Mouse (Mus musculus) limb, embryonic 10.5 days (tissue): ENCODE results near the gene Gm10282. TPM values are rescaled to one million over a fixed set of nuclear protein-coding genes. Genes with fewer than 3 reads are reported as not detected.

Experiments
- DNase-seq: peaks from one replicate; pipeline ENCODE4 v3.0.0-alpha.2; 2017; ENCODE audit warnings: low spot score
- H3K27ac ChIP-seq: fragments of 300-500 bp; sonication (generic); 2 replicates; pipeline ENCODE4 v1.5.1; 2016; ENCODE audit warnings: mild to moderate bottlenecking
- H3K27me3 ChIP-seq: fragments of 300-500 bp; sonication (generic); 2 replicates; pipeline ENCODE4 v1.6.1; 2016; ENCODE audit warnings: low read depth, mild to moderate bottlenecking; ENCODE audit not compliant: poor library complexity, severe bottlenecking
- H3K36me3 ChIP-seq: fragments of 300-500 bp; sonication (generic); 2 replicates; pipeline ENCODE4 v1.6.1; 2016; ENCODE audit warnings: mild to moderate bottlenecking, moderate library complexity
- H3K4me1 ChIP-seq: fragments of 300-500 bp; sonication (generic); 2 replicates; pipeline ENCODE4 v1.6.1; 2016
- H3K4me3 ChIP-seq: fragments of 300-500 bp; sonication (generic); 2 replicates; pipeline ENCODE4 v1.5.1; 2016; ENCODE audit warnings: mild to moderate bottlenecking, moderate library complexity
- H3K9me3 ChIP-seq: fragments of 300-500 bp; sonication (generic); replicated peaks from 2 replicates; pipeline ENCODE4 v1.6.1; 2016; ENCODE audit warnings: mild to moderate bottlenecking
- WGBS: fragments of 180-500 bp; shearing (Covaris S2); methylation state at CpG from one replicate; pipeline ENCODE4 v1.1.7; 2016; 5-methylcytosine and 5-hydroxymethylcytosine counted together
- polyA plus RNA-seq: library from polyadenylated mRNA; unstranded; fragments of >200 nt; fragmentation: Nextera tagmentation; extraction: Ambion mirVana; gene quantifications from 2 replicates; pipeline ENCODE4 v1.2.1, GENCODE M21; 2016

Gm10282 gene
- polyA plus RNA-seq = 25.6 and 29.2 TPM in 2 replicates

DNA sequence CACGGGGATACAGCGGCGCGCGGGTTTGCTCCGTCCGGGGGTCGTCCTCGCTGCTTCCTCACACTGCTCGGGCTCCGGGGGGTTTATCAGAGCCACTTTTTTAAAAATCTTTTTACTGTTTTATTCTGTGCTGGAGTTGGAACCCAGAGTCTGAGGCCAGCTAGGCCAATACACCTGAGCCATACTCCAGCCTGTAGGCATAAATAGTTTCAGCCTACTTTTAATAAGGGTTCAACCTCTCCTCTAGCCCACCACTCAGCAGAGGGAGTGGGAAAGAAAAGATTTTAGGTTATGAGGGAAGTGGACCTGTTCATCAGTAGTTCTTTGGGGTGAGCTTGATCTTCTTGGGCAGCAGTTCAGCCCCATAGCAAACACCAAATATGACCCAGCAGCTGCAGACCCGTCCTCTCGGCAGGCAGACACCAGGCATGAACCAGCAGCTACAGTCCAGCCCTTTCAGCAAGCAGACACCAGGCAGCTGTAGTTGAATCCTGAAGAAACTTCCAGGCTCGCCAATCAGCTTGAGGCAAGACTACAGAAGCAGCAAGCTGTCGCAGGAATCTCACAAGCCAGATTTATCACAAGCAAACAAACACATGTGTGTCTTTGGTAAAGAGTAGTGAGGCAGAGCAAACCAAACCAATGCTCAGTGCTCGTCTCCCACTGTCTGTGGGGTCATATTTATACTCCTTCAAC lies at the start of gene Gm10282:
Gene Gm10282 (minus strand): TSS at position 51 of the 696 bp plus-strand sequence.
- 75% methylated on average over 16 of the region's 16 CpGs for WGBS
- H3K9me3 ChIP-seq = no peaks in the 10 kb centered on the region

DNA sequence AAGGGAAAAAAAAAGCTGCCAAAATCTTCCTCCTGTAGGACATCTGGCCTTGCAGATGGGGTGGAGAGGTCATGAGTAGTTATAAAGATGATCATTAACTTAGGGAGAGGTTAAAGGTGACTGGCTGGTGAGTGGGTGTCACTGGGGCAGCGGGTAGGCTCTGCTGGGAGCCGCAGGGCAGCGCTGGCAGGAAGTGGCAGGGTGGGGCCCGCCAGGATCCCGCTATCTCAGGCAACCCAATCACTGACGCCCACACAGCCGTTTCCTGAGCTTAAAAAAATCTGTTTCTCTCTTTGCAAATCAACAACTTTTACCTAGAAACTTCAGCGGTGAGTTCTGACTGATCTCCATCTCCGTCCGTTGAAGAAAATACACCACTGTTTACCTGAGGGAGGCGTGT lies 49.2 kb upstream of the Gm10282 start:
- no peaks in the 10 kb centered on the region for H3K27me3 ChIP-seq
- no peak overlapping the region for H3K4me3 ChIP-seq
- H3K27ac ChIP-seq = no peak overlapping the region
- H3K36me3 ChIP-seq = peaks cover 77% of the 10 kb centered on the region
- DNase-seq = no peak
- H3K9me3 ChIP-seq = no peaks in the 10 kb centered on the region
- H3K4me1 ChIP-seq = peaks cover 9% of the 10 kb centered on the region
- WGBS = 75% methylated on average over 11 of the region's 11 CpGs

More for the DNA sequence above, at the start of gene Gm10282:
- Histone ChIP-seq H3K27ac (no peak within 1 kb of the TSS), H3K36me3 (no peaks in the 10 kb centered on the region), H3K4me1 (no peaks in the 10 kb centered on the region), H3K27me3 (no peaks in the 10 kb centered on the region), H3K4me3 (no peak within 1 kb of the TSS)
- no peak for DNase-seq

DNA sequence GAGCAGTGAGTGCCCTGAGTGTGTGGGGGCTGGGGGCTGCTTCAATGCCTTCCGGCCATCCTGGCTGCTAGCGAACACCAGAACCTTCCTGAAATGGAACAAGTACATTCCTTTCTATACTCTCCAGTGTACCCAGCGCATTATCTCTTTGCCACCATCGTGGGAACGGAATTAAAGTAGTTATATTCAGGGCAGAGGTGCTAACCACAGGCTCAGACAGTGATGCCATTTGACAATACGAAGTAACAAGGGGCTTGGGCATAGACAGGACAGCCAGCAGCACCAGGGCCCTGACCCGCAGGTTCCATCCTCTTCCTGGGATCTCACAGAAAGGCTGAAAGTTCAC lies 48.6 kb upstream of the Gm10282 start:
- H3K27me3 ChIP-seq = no peaks in the 10 kb centered on the region
- no peak for DNase-seq
- H3K27ac ChIP-seq = no peak overlapping the region
- 91% methylated on average over 7 of the region's 7 CpGs for WGBS
- no peaks in the 10 kb centered on the region for H3K9me3 ChIP-seq
- H3K36me3 ChIP-seq = peaks cover 75% of the 10 kb centered on the region
- H3K4me1 ChIP-seq = peaks cover 9% of the 10 kb centered on the region
- no peak overlapping the region for H3K4me3 ChIP-seq

DNA sequence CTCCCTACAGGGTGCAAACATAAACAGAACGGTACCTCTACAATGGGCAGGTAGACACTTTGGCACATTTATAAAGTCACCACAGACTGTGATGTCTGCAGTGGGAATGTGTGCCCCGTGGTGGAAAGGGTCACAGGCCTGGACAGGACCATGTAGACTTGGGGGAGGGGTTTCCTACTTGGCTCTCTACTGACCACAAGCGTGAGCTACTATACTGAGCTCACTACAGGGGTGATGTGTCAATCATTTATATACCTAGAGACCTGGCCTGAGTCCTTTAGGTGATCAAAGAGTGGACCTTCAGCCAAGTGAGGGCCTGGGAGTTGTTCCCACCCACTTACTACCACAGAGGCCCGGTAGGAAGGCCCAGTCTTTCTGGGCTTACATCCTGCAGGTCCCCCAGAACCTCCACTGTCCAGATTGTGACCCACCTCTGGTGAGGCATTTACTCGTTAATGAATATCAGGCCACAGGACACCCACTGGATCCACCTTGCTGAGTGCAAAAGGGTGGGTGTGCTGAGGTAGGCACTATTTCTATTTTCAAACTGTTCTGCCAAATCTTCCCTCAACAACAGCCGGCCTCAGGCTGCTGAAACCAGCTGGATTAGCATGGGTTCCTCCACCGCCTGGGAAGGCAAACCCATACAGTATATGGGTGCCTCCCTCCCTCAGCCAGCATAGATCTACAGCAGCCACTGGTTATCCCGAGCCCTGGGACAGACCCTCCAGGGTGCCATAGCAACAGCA lies 48.1 kb upstream of the Gm10282 start:
- H3K36me3 ChIP-seq = peaks cover 75% of the 10 kb centered on the region
- no peak overlapping the region for H3K27ac ChIP-seq

DNA sequence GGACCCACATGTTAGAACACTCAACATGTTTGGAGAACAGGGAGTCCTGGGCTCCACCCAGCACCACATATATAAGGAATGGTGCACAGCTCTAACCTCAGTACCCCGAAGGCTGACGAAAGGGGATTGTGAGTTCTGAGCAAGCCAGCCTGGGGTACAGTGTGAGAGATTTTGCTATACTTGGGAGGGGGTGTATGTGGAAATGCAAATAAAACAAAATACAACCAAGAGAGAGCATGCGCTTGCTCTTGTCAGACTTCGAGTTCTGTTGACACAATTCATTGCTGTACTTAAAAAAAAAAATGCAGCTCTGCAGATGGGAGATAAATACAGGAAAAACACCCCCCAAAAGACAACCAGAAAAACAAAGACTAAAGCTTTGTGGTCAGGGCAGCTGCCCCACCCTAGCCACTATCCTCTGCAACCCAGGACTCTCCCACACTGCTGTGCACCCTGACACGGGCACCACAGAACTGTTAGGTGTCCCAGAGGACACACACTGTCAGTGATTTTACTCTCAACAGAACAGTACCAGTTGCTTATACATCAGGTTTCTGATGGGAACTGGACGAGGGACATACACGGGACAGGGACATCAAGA lies 46.4 kb upstream of the Gm10282 start:
- DNase-seq = no peak
- WGBS = 91% methylated on average over 7 of the region's 7 CpGs
- no peaks in the 10 kb centered on the region for H3K9me3 ChIP-seq
- H3K4me1 ChIP-seq = peaks cover 9% of the 10 kb centered on the region
- no peak overlapping the region for H3K27ac ChIP-seq
- H3K4me3 ChIP-seq = no peak overlapping the region
- H3K36me3 ChIP-seq = peaks cover 73% of the 10 kb centered on the region
- H3K27me3 ChIP-seq = no peaks in the 10 kb centered on the region

More for the DNA sequence above, 48.1 kb upstream of the Gm10282 start:
- no peaks in the 10 kb centered on the region for H3K9me3 ChIP-seq
- H3K27me3 ChIP-seq = no peaks in the 10 kb centered on the region
- DNase-seq = no peak
- H3K4me1 ChIP-seq = peaks cover 9% of the 10 kb centered on the region
- 88% methylated on average over 8 of the region's 8 CpGs for WGBS
- H3K4me3 ChIP-seq = no peak overlapping the region

DNA sequence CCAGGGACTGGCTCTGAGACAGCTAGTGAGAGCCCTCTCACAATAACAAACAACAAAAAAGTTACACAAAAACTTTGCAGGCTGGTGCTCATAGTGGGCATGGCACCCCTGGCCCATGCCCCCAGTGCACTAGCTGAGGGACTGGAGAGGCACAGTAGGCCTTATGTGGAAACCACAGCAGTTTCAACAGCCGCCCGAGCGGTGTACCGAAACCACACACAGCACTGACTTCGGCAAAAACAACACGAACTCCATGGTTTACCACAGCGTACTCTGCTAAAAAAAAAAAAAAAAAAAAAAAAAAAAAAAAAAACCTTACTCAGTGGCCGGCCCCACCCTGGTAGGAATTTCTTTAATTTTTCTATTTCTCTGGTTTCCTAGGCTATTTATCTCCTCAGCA lies 45.7 kb upstream of the Gm10282 start:
- H3K27me3 ChIP-seq = no peaks in the 10 kb centered on the region
- H3K9me3 ChIP-seq = no peaks in the 10 kb centered on the region
- H3K27ac ChIP-seq = no peak overlapping the region
- no peak overlapping the region for H3K4me3 ChIP-seq
- 96% methylated on average over 8 of the region's 8 CpGs for WGBS
- DNase-seq = no peak
- peaks cover 73% of the 10 kb centered on the region for H3K36me3 ChIP-seq
- peaks cover 9% of the 10 kb centered on the region for H3K4me1 ChIP-seq

DNA sequence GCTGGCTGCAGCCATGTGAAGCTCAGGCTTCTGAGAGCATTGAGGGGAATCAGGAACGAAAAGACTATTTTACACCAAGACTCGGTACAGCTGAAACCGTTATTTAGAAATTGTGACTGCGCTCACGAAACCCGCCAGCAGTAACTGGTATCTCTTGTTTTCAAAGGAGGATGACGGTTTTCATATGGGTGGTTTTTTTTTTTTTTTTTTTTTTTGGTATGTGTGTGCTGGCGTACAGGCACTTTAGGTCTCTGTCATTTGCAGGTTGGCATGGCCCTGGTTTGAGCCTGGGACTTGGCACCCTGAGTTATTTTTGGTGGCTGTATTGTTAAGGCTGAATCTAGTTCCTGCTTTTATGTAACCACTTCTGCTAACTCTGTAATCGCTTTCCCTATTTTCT lies 44.8 kb upstream of the Gm10282 start:
- DNase-seq = no peak
- H3K9me3 ChIP-seq = no peaks in the 10 kb centered on the region
- peaks cover 73% of the 10 kb centered on the region for H3K36me3 ChIP-seq
- H3K27ac ChIP-seq = no peak overlapping the region
- peaks cover 3% of the 10 kb centered on the region for H3K4me1 ChIP-seq
- WGBS = 95% methylated on average over 9 of the region's 9 CpGs
- H3K27me3 ChIP-seq = no peaks in the 10 kb centered on the region
- H3K4me3 ChIP-seq = no peak overlapping the region

DNA sequence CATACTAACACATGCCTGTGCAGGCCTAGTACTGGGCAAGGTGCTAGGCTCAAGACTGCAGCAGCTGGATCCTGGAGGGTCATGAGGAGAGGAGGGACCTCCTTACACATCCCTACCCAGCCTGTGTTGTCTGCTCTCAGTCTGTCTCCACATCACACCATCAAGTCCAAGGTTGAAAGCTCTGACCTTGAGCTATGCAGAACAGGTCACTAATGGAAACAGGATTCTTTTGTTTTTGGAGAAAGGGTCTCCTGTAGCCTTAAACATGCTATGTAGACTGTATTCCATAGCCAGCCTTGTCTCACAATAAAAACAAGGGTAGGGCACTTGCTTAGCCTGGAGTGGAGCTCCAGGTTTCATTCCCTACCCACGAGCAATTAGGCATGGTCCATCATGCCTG lies 43.9 kb upstream of the Gm10282 start:
- H3K9me3 ChIP-seq = no peaks in the 10 kb centered on the region
- H3K4me3 ChIP-seq = no peak overlapping the region
- peaks cover 73% of the 10 kb centered on the region for H3K36me3 ChIP-seq
- no peaks in the 10 kb centered on the region for H3K4me1 ChIP-seq
- WGBS = 93% methylated on average over 1 of the region's 1 CpGs
- no peak for DNase-seq
- H3K27me3 ChIP-seq = no peaks in the 10 kb centered on the region
- no peak overlapping the region for H3K27ac ChIP-seq

DNA sequence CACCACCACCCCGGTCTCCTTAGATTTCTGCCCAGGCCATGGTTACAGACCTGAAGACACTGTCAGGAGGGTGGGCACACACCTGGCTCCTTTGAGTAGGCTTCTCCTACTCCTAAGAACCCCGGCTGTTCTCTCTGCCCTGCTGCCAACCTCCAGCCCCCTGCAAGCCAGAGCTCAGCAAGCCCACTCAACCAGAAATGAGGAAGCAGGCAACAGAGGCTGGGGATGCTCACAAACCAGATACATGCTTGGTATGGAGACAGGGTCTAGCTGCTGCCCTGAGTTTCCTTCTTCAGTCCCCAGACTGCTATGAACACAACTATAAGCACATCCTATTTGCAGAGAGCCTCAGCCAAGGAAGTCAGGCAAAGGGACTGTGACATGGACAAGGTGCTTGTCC lies 43.1 kb upstream of the Gm10282 start:
- H3K4me1 ChIP-seq = no peaks in the 10 kb centered on the region
- H3K9me3 ChIP-seq = no peaks in the 10 kb centered on the region
- H3K36me3 ChIP-seq = peaks cover 71% of the 10 kb centered on the region
- no peak overlapping the region for H3K4me3 ChIP-seq
- H3K27ac ChIP-seq = no peak overlapping the region
- no peak for DNase-seq
- no peaks in the 10 kb centered on the region for H3K27me3 ChIP-seq
- 87% methylated on average over 2 of the region's 2 CpGs for WGBS

DNA sequence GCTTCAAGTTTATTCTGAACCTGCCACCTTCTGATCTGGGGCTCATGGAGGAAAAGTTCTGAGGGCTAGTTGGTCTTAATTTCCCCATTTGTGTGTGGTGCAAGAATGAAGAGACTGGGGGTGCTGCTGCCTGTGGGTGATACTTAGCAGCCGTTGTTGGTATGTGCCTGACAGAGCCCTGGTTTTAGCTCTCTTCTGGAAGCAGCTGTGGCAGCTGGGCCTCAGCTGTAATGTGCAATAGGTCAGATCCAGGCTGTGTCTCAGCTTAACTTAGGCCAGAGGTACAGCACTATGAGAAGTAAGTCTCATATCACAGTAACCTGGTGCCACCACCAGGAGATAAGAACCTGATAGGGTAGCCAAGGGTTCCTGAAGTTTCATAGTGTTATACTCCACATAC lies 42.5 kb upstream of the Gm10282 start:
- H3K4me3 ChIP-seq = no peak overlapping the region
- DNase-seq = no peak
- H3K36me3 ChIP-seq = peaks cover 69% of the 10 kb centered on the region
- H3K27ac ChIP-seq = no peak overlapping the region
- no peaks in the 10 kb centered on the region for H3K9me3 ChIP-seq
- 97% methylated on average over 1 of the region's 1 CpGs for WGBS
- H3K27me3 ChIP-seq = no peaks in the 10 kb centered on the region
- no peaks in the 10 kb centered on the region for H3K4me1 ChIP-seq

DNA sequence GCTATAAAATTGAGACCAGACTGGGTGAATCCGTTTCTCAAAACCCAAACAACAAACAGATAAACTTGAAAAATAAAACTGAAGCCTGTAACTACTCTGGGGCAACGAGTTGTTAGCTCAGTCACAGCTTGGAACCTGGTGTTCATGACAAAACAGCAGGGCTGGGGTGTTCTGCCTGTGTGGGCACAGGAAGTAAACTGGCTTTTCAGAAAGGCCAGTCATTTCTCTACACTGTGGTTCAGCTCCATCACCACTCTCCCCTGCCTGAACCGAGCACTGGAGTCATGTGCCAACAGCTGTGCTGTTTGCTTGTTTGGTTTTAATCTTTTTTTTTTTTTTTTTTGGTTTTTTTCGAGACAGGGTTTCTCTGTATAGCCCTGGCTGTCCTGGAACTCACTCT lies 38.7 kb upstream of the Gm10282 start:
- 84% methylated on average over 4 of the region's 4 CpGs for WGBS
- no peak overlapping the region for H3K4me3 ChIP-seq
- DNase-seq = no peak
- peaks cover 94% of the 10 kb centered on the region for H3K36me3 ChIP-seq
- H3K9me3 ChIP-seq = no peaks in the 10 kb centered on the region
- no peak overlapping the region for H3K27ac ChIP-seq
- no peaks in the 10 kb centered on the region for H3K27me3 ChIP-seq
- no peaks in the 10 kb centered on the region for H3K4me1 ChIP-seq

DNA sequence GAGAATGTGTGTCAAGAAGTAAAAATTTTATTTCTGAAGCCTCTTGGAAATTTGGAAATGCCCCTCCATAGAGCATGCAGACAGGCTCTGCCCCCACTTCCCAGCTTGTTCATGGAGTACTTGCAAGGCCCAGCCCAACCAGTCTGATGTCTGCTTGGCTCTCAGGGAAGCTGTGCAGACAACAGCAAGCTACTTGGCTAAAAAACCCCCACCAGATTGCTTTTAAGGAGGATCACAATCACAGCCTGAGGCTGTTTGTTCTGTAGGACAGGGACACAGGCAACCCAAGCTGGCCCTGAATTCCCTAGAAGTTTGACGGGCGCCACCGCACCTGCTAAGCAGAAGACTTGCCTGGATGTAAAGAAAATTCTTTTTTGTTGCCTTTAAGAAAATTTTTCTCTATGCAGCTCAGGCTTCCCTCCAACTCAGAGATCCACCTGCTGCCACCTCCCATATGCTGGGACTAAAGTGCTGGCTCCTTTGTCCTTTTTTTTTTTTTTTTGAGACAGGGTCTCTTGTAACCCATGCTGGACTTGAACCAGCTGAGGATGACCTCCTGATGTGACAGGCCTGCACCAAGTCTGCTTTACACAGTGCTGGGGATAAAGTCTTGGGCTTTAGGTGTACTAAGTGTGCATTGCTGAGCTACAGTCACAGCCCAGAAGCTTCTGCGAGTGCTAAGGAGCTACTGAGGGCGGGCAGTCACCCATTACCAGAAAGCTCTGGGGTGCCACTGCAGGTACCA lies 37.7 kb upstream of the Gm10282 start:
- H3K27ac ChIP-seq = no peak overlapping the region
- H3K4me3 ChIP-seq = no peak overlapping the region
- WGBS = 91% methylated on average over 5 of the region's 5 CpGs
- H3K27me3 ChIP-seq = no peaks in the 10 kb centered on the region
- H3K9me3 ChIP-seq = no peaks in the 10 kb centered on the region
- peaks cover 94% of the 10 kb centered on the region for H3K36me3 ChIP-seq
- DNase-seq = no peak
- H3K4me1 ChIP-seq = no peaks in the 10 kb centered on the region

DNA sequence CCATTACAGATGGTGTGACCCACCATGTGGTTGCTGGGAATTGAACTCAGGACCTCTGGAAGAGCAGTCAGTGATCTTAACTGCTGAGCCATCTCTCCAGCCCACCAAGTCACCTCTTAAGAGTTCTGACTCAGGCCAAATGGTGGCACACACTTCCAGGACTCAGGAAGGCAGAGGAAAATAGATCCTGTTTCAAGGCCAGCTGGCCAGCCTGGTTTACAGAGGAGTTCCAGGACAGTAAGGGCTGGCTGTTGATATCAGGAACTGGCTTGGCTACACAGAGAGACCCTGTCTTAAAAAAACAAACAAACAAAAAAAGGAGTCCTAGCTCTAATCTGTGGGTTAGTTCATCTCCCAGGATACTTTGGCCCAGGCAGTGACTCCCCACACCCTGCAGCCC lies 32.0 kb upstream of the Gm10282 start:
- H3K4me3 ChIP-seq = no peak overlapping the region
- H3K4me1 ChIP-seq = peaks cover 9% of the 10 kb centered on the region
- no peak for DNase-seq
- H3K36me3 ChIP-seq = peaks cover 65% of the 10 kb centered on the region
- H3K27me3 ChIP-seq = no peaks in the 10 kb centered on the region
- no peaks in the 10 kb centered on the region for H3K9me3 ChIP-seq
- no peak overlapping the region for H3K27ac ChIP-seq
